Mouse (Mus musculus) retina, embryonic 14.5 days (tissue): Measurements from ENCODE around the gene Sac3d1.
"Not testable (repeated sequence)": the region's sequence is repeated elsewhere in the genome, so short reads cannot be mapped to it uniquely, and the experiment has no call there.

Source experiments
- DNase-seq: peaks from one replicate; pipeline ENCODE4 v3.0.0-alpha.2; 2015; ENCODE audit warnings: low spot score

Sac3d1 gene

GRCm38 (mm10) chr19:6117986-6118676, at the start of gene Sac3d1:
Gene Sac3d1, minus strand, starts transcription at chr19:6118650.
- DNase-seq, result peak; percentile 95

GRCm38 (mm10) chr19:6166750-6167149, 48.3 kb upstream of the Sac3d1 start:
- DNase-seq, result no peak

- no peak for DNase-seq
Observed at GRCm38 (mm10) chr19:6163872-6164547, 45.6 kb upstream of the Sac3d1 start.

GRCm38 (mm10) chr19:6157220-6157619, 38.8 kb upstream of the Sac3d1 start:
- DNase-seq, result no peak

DNA sequence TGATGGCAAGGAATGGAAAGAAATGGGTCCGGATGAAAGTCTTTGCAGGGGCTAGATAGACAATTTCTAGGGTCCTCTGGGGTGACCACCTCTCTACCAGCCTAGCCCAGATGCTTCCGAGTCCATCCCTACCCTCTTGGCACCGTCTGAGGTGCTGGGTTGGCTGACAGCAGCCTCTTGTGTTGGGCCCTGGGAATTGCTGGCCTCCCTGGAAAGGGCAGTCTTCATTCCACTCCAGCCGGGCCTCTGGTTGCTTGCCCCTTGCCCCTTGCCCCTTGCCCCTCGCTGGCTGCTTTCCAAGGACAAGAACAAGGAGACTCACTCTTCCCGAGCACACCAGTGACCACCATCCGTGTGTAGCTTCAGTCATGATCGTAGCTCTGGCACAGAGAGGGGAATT, 37.9 kb upstream of the Sac3d1 start:
- no peak for DNase-seq

- no peak for DNase-seq
Observed at GRCm38 (mm10) chr19:6155174-6155573, 36.7 kb upstream of the Sac3d1 start.

DNA sequence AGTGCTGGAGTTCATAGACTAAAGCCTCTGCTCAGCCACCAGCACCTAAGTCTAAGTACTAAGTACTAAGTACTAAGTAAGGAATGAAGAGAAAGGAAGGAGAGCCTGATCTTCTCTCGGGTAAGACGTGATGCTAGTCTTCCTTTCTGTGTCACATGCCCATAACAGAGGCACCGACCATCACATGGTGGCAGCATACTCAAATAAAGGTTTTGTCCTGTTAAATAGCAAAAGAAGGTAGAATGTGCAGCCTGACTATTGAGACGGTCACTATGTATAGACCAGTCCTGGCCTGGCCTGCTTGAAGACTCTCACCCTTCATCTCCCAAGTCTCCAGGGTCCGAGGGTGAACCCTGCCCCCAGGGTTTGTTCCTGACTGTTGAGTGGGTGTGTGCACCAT, 26.4 kb upstream of the Sac3d1 start:
- DNase-seq, result no peak

DNA sequence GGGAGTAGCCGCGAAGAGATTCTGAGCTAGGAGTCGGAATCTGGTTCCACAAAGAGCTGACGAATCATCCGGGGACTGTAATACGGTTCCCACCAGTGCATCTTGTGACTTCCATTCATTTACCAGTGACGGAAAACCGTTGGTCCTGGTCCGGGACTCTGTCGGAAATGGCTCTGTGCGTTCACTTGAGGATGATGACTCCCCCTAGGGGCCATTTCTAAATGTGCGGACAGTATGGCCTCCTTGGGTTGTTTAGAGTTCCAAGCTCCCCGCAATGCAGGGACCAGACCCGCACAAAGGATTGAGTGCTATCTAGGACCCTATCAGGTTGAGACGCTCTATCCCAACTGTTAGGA, 22.9 kb upstream of the Sac3d1 start, which contains the start of gene Arl2:
Arl2 (minus strand) TSS at position 155 of the 356 bp plus-strand sequence.
- peak; percentile 93 for DNase-seq

GRCm38 (mm10) chr19:6140678-6141393, 22.4 kb upstream of the Sac3d1 start, which contains the start of gene Batf2:
Gene Batf2, plus strand, starts transcription at chr19:6140983.
- peak; percentile 97 for DNase-seq

DNA sequence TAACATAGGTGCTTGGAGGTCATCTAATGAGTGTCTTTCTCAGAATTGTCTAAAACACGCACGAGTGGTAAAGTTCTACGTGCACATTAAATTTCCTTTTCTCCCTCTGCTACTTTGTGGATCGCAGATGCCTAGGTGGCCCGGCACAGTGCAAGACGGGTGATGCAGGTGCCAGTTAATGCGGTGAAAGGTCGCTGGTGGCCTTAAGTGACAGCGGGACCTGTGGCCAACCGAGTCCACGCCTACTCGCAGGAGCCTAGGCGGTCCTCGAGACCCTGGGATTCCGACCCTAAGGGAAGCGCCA, 21.9 kb upstream of the Sac3d1 start:
- no peak for DNase-seq

GRCm38 (mm10) chr19:6139701-6140100, 21.3 kb upstream of the Sac3d1 start:
- no peak for DNase-seq

DNA sequence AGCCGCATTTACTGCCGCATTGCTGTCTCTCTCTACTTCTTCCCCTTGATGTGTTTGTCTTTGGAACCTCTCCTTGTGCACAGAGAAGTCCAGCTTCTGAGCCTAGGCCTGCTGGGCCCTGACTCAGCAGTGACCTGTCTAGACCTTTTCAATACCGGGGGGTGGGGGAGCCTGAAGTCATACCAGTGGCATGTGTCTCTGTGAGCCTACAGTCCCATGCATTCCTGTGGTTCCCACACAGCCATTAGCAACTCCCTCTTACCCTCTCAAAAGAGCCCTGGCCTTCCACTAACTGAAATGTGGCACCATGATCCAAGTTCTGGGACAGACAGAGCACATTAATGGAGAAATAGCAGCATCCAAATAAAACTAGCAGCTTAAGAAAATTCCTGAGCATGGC, 17.9 kb upstream of the Sac3d1 start:
- DNase-seq, result no peak

GRCm38 (mm10) chr19:6133197-6133596, 14.7 kb upstream of the Sac3d1 start:
- DNase-seq, result not testable (repeated sequence)

- no peak for DNase-seq
Observed at GRCm38 (mm10) chr19:6132171-6132827, 13.8 kb upstream of the Sac3d1 start.

- DNase-seq, result not testable (repeated sequence)
Observed at GRCm38 (mm10) chr19:6130414-6131128, 12.1 kb upstream of the Sac3d1 start.

- DNase-seq, result peak; percentile 91
Observed at GRCm38 (mm10) chr19:6127760-6128341, 9.4 kb upstream of the Sac3d1 start, which contains the start of gene Snx15. Gene Snx15, minus strand, starts transcription at chr19:6128304.

- DNase-seq, result no peak
Observed at GRCm38 (mm10) chr19:6126789-6127580, 8.5 kb upstream of the Sac3d1 start.

- DNase-seq, result peak; percentile 76
Observed at GRCm38 (mm10) chr19:6126289-6126688, 7.8 kb upstream of the Sac3d1 start.

DNA sequence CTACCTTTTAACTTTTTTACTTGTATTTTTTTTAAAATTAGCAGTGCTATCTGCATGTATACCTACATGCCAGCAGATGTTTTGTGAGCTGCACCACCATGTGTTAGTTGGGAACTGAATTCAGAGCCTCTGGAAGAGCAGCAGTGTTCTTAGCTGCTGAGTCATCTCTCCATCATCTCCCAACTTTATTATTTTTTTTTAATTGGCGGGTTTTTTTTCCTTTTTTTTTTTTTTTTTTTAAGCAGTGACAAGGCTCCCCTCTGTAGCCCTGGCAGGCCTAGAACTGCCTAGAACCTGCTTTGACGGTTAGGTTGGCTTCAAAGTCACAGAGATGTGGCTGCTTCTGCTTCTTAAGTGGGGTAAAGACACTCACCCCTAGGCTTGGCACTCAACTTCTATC, 6.4 kb upstream of the Sac3d1 start:
- no peak for DNase-seq

- DNase-seq, result peak; percentile 39
Observed at GRCm38 (mm10) chr19:6123330-6123729, 4.9 kb upstream of the Sac3d1 start.

GRCm38 (mm10) chr19:6121761-6122160, 3.3 kb upstream of the Sac3d1 start:
- no peak for DNase-seq
